Mouse (Mus musculus) urinary bladder, postnatal 4 days (tissue): ENCODE data around the gene Vps26c.
A peak's percentile ranks its signal among the peaks of the same experiment; 100 is the strongest.
"Not testable (repeated sequence)": the region's sequence is repeated elsewhere in the genome, so short reads cannot be mapped to it uniquely, and the experiment has no call there.

Source experiments
- DNase-seq, 2 experiments: peaks; one replicate each; pipeline ENCODE4 v3.0.0; 2021 to 2022; ENCODE audit warnings: low spot score in 2 of 2

The Vps26c gene

GRCm38 (mm10) chr16:94545781-94546562 is 19.3 kb upstream of the Vps26c start:
- DNase-seq: no peak

GRCm38 (mm10) chr16:94544540-94545105 is 18.0 kb upstream of the Vps26c start:
- no peak for DNase-seq

- no peak for DNase-seq
Measured at GRCm38 (mm10) chr16:94542898-94543297, 16.3 kb upstream of the Vps26c start.

GRCm38 (mm10) chr16:94540140-94540539 is 13.5 kb upstream of the Vps26c start:
- DNase-seq: no peak

- no peak for DNase-seq
Measured at GRCm38 (mm10) chr16:94537159-94537527, 10.5 kb upstream of the Vps26c start.

- no peak for DNase-seq
Measured at GRCm38 (mm10) chr16:94536417-94537158, 10.0 kb upstream of the Vps26c start.

- no peak for DNase-seq
Measured at GRCm38 (mm10) chr16:94535716-94536115, 9.1 kb upstream of the Vps26c start.

GRCm38 (mm10) chr16:94533679-94534078 is 7.0 kb upstream of the Vps26c start:
- DNase-seq: no peak

- no peak for DNase-seq
Measured at GRCm38 (mm10) chr16:94531268-94531667, 4.6 kb upstream of the Vps26c start.

GRCm38 (mm10) chr16:94527546-94527945 is 916 bp upstream of the Vps26c start:
- DNase-seq: no peak

- DNase-seq: no peak
Measured at GRCm38 (mm10) chr16:94527152-94527534, 513 bp upstream of the Vps26c start.

GRCm38 (mm10) chr16:94525955-94526343 is 681 bp downstream of the Vps26c start:
- DNase-seq: no peak

- DNase-seq: no peak
Measured at GRCm38 (mm10) chr16:94524691-94525090, 1.9 kb downstream of the Vps26c start.

GRCm38 (mm10) chr16:94523594-94524377 is 2.8 kb downstream of the Vps26c start:
- no peak for DNase-seq

- DNase-seq: peak in 1 of 2 experiments; percentile 49
Measured at GRCm38 (mm10) chr16:94519028-94519427, 7.6 kb downstream of the Vps26c start.

- DNase-seq: no peak
Measured at GRCm38 (mm10) chr16:94517606-94518005, 9.0 kb downstream of the Vps26c start.

- no peak for DNase-seq
Measured at GRCm38 (mm10) chr16:94509983-94510382, 16.6 kb downstream of the Vps26c start.

- no peak for DNase-seq
Measured at GRCm38 (mm10) chr16:94508769-94509168, 17.9 kb downstream of the Vps26c start.

GRCm38 (mm10) chr16:94507071-94507470 is 19.6 kb downstream of the Vps26c start:
- DNase-seq: no peak

- no peak for DNase-seq
Measured at GRCm38 (mm10) chr16:94504192-94504591, 22.4 kb downstream of the Vps26c start.

GRCm38 (mm10) chr16:94497911-94498310 is 28.7 kb downstream of the Vps26c start:
- DNase-seq: no peak

- DNase-seq: not testable (repeated sequence)
Measured at GRCm38 (mm10) chr16:94497176-94497575, 29.5 kb downstream of the Vps26c start.
